ENCODE assay signal across 8 mouse cellular contexts in genomic region chr7:30444971-30445751, GRCm38 (mm10). TPM values are rescaled to one million over a fixed set of nuclear protein-coding genes. Genes with fewer than 3 reads are reported as not detected.
DNase-seq lines count a peak whose midpoint lies in the region; ATAC-seq and TF ChIP-seq lines count a peak whose summit lies in the region.

Aplp1 (minus strand) TSS chr7:30445535.

- peak within 1 kb of the TSS; percentile 80 for H3K4me2 ChIP-seq in heart, embryonic 14.5 days (ENCODE audit: low read length)
- peak within 1 kb of the TSS; percentile 93 for H3K4me2 ChIP-seq in kidney, postnatal 0 days (ENCODE audit: low read length)
- peak within 1 kb of the TSS; percentile 87 for H3K4me2 ChIP-seq in liver, embryonic 11.5 days

- peak; percentile 55 for ATAC-seq in activated CD4-positive, CD25-positive, alpha-beta regulatory T cell, adult 4 months
- 0 out of 2 replicates have a peak, but pooled peaks have one; percentile 44 for ATAC-seq in heart, embryonic 14.5 days (ENCODE audit: insufficient number of reproducible peaks, insufficient read depth, low FRiP score, low read depth)
- peak; percentile 62 for ATAC-seq in kidney, postnatal 0 days (replicated peaks; ENCODE audit: low FRiP score, low read depth)
- ATAC-seq in liver, embryonic 11.5 days (replicated peaks; ENCODE audit: low FRiP score) = peak; percentile 57

- peak; percentile 53 to 57 for DNase-seq in B cell, adult 2 months
- peak; percentile 79 for DNase-seq in embryo, embryonic 10.5 days (ENCODE audit: low spot score)
- DNase-seq in kidney, postnatal 0 days (ENCODE audit: low spot score) = peak; percentile 44
- DNase-seq in liver, embryonic 11.5 days (ENCODE audit: low spot score) = peak; percentile 67
- DNase-seq in naive thymus-derived CD4-positive, alpha-beta T cell, adult 2 months (ENCODE audit: low read depth) = peak; percentile 71
- DNase-seq in urinary bladder, postnatal 25 days (ENCODE audit: low spot score) = peak; percentile 46

- peak within 1 kb of the TSS; percentile 64 to 68 for H3K4me3 ChIP-seq in heart, embryonic 14.5 days (ENCODE audit: control insufficient read depth in 1 of 2, insufficient read depth in 1 of 2, low read depth in 1 of 2, low read length in 2 of 2)
- peak within 1 kb of the TSS; percentile 53 for H3K4me3 ChIP-seq in kidney, postnatal 0 days (replicated peaks; ENCODE audit: low read depth, low read length)
- H3K4me3 ChIP-seq in liver, embryonic 11.5 days (ENCODE audit: low read depth, low read length) = peak within 1 kb of the TSS; percentile 65

- no peaks in the 10 kb centered on the region for H3K36me3 ChIP-seq in heart, embryonic 14.5 days (ENCODE audit: control insufficient read depth, insufficient read depth, low read length)
- H3K36me3 ChIP-seq in kidney, postnatal 0 days (ENCODE audit: insufficient read depth, low read length) = no peaks in the 10 kb centered on the region
- H3K36me3 ChIP-seq in liver, embryonic 11.5 days (ENCODE audit: control insufficient read depth, insufficient read depth, low read length) = no peaks in the 10 kb centered on the region

- H3K4me1 ChIP-seq in heart, embryonic 14.5 days (ENCODE audit: control insufficient read depth in 2 of 2, insufficient read depth in 2 of 2, low read length in 2 of 2) = peaks cover 8 to 12% of the 10 kb centered on the region in 2 experiments; a peak in 2 of 4 replicates
- peaks cover 10% of the 10 kb centered on the region for H3K4me1 ChIP-seq in kidney, postnatal 0 days (replicated peaks; ENCODE audit: insufficient read depth, low read length)
- H3K4me1 ChIP-seq in liver, embryonic 11.5 days (replicated peaks; ENCODE audit: control insufficient read depth, insufficient read depth, low read length) = peaks cover 10% of the 10 kb centered on the region

- WGBS in heart, embryonic 14.5 days = under 1% methylated on average over 55 of the region's 72 CpGs
- WGBS in kidney, postnatal 0 days = under 1% methylated on average over 57 of the region's 72 CpGs
- under 1% methylated on average over 67 of the region's 72 CpGs for WGBS in liver, embryonic 11.5 days

- H3K9ac ChIP-seq in heart, embryonic 14.5 days (ENCODE audit: low read length) = peak within 1 kb of the TSS; percentile 68
- H3K9ac ChIP-seq in kidney, postnatal 0 days (ENCODE audit: low read depth, low read length) = peak within 1 kb of the TSS; percentile 59
- H3K9ac ChIP-seq in liver, embryonic 11.5 days (ENCODE audit: low read depth, low read length) = peak within 1 kb of the TSS; percentile 53; the same call in 1 of the 2 replicates

- H3K27me3 ChIP-seq in heart, embryonic 14.5 days (ENCODE audit: control insufficient read depth, insufficient read depth, low read length) = peaks cover 40% of the 10 kb centered on the region
- H3K27me3 ChIP-seq in kidney, postnatal 0 days (ENCODE audit: insufficient read depth, low read length) = no peaks in the 10 kb centered on the region
- peaks cover 39% of the 10 kb centered on the region for H3K27me3 ChIP-seq in liver, embryonic 11.5 days (replicated peaks; ENCODE audit: control insufficient read depth, insufficient read depth, low read length)

- H3K9me3 ChIP-seq in heart, embryonic 14.5 days (ENCODE audit: control insufficient read depth, low read length) = 0 out of 2 replicates have a peak, but pooled peaks cover 6% of the 10 kb centered on the region
- no peaks in the 10 kb centered on the region for H3K9me3 ChIP-seq in kidney, postnatal 0 days (replicated peaks; ENCODE audit: low read length)
- no peaks in the 10 kb centered on the region for H3K9me3 ChIP-seq in liver, embryonic 11.5 days (ENCODE audit: control insufficient read depth, low read length)

- H3K27ac ChIP-seq in heart, embryonic 14.5 days (replicated peaks in 1 of 2; ENCODE audit: control insufficient read depth in 1 of 2, insufficient read depth in 1 of 2, low read depth in 2 of 2, low read length in 2 of 2) = no peak within 1 kb of the TSS
- H3K27ac ChIP-seq in kidney, postnatal 0 days = no peak within 1 kb of the TSS
- H3K27ac ChIP-seq in liver, embryonic 11.5 days (ENCODE audit: low read depth, low read length) = no peak within 1 kb of the TSS; the same call in 1 of the 2 replicates

- no peak for TF ChIP-seq CTCF in kidney, postnatal 0 days (IDR thresholded peaks at IDR 0.05; ENCODE audit: low read depth)

RNA-seq across cellular contexts. Expression of gene Aplp1, which starts in this region (rescaled TPM):
- 1 to 10 TPM; 3.0 to 4.3 TPM for polyA plus RNA-seq in activated CD4-positive, CD25-positive, alpha-beta regulatory T cell, adult 4 months (2017; shearing (Covaris generic))
- 14.7 and 21.2 TPM in 2 replicates for polyA plus RNA-seq in heart, embryonic 14.5 days (2014; fragmentation: Nextera tagmentation; extraction: Ambion mirVana)
- 24.1 and 25.4 TPM in 2 replicates for polyA plus RNA-seq in kidney, postnatal 0 days (2015; fragmentation: Nextera tagmentation; extraction: Ambion mirVana)
- 18.4 and 19.1 TPM in 2 replicates for polyA plus RNA-seq in liver, embryonic 11.5 days (2014; fragmentation: Nextera tagmentation; extraction: Ambion mirVana)
